Mouse (Mus musculus) heart, embryonic 13.5 days (tissue): Measurements from ENCODE around the gene Rps6ka4. TPM values are rescaled to one million over a fixed set of nuclear protein-coding genes. Genes with fewer than 3 reads are reported as not detected.
A peak's percentile ranks its signal among the peaks of the same experiment; 100 is the strongest.

Experiments used
- ATAC-seq: fragments of 200-750 bp; cut with Nextera tagmentation; 2 replicates; pipeline ENCODE4 v1.8.0; 2017; ENCODE audit warnings: moderate TSS enrichment; ENCODE audit not compliant: insufficient number of reproducible peaks, low FRiP score, low TSS enrichment; ENCODE audit errors: extremely low read depth
- H3K27ac ChIP-seq: fragments of 300-500 bp; sonication (generic); replicated peaks from 2 replicates; pipeline ENCODE4 v1.5.1; 2015; ENCODE audit warnings: moderate library complexity, mild to moderate bottlenecking, inconsistent platforms
- H3K27me3 ChIP-seq: fragments of 300-500 bp; sonication (generic); replicated peaks from 2 replicates; pipeline ENCODE4 v1.6.1; 2015; ENCODE audit warnings: mild to moderate bottlenecking, inconsistent platforms
- H3K36me3 ChIP-seq: fragments of 300-500 bp; sonication (generic); 2 replicates; pipeline ENCODE4 v1.6.1; 2015; ENCODE audit warnings: mild to moderate bottlenecking, inconsistent platforms
- H3K4me1 ChIP-seq: fragments of 300-500 bp; sonication (generic); 2 replicates; pipeline ENCODE4 v1.6.1; 2015; ENCODE audit warnings: inconsistent platforms
- H3K4me2 ChIP-seq: fragments of 300-500 bp; sonication (generic); 2 replicates; pipeline ENCODE4 v1.6.1; 2015; ENCODE audit warnings: inconsistent platforms, mild to moderate bottlenecking, moderate library complexity
- H3K4me3 ChIP-seq: fragments of 300-500 bp; sonication (generic); 2 replicates; pipeline ENCODE4 v1.5.1; 2015; ENCODE audit warnings: moderate library complexity, mild to moderate bottlenecking, inconsistent platforms
- H3K9ac ChIP-seq: fragments of 300-500 bp; sonication (generic); 2 replicates; pipeline ENCODE4 v1.6.1; 2015; ENCODE audit warnings: inconsistent platforms, mild to moderate bottlenecking, moderate library complexity
- H3K9me3 ChIP-seq: fragments of 300-500 bp; sonication (generic); 2 replicates; pipeline ENCODE4 v1.6.1; 2016; ENCODE audit warnings: inconsistent platforms
- WGBS: fragments of 180-500 bp; shearing (Covaris S2); methylation state at CpG from one replicate; pipeline ENCODE4 v1.1.7; 2015; ENCODE audit warnings: mixed read lengths; 5-methylcytosine and 5-hydroxymethylcytosine counted together
- polyA plus RNA-seq: library from polyadenylated mRNA; unstranded; fragments of >200 nt; fragmentation: Nextera tagmentation; extraction: Ambion mirVana; gene quantifications from 2 replicates; pipeline ENCODE4 v1.2.1, GENCODE M21; 2015

Rps6ka4 gene
- polyA plus RNA-seq, 1 experiment from 2014 or later, result 15.4 TPM

- H3K36me3 ChIP-seq, result no peaks in the 10 kb centered on the region
- H3K4me2 ChIP-seq, result no peak overlapping the region
- H3K27me3 ChIP-seq, result peaks cover 95% of the 10 kb centered on the region
- no peak for ATAC-seq
- peaks cover 7% of the 10 kb centered on the region for H3K4me1 ChIP-seq
- no peak overlapping the region for H3K9ac ChIP-seq
- no peak overlapping the region for H3K27ac ChIP-seq
- no peaks in the 10 kb centered on the region for H3K9me3 ChIP-seq
- no peak overlapping the region for H3K4me3 ChIP-seq
- WGBS, result 59% methylated on average over 23 of the region's 23 CpGs
Measured at GRCm38 (mm10) chr19:6849506-6850068, 9.2 kb upstream of the Rps6ka4 start.

DNA sequence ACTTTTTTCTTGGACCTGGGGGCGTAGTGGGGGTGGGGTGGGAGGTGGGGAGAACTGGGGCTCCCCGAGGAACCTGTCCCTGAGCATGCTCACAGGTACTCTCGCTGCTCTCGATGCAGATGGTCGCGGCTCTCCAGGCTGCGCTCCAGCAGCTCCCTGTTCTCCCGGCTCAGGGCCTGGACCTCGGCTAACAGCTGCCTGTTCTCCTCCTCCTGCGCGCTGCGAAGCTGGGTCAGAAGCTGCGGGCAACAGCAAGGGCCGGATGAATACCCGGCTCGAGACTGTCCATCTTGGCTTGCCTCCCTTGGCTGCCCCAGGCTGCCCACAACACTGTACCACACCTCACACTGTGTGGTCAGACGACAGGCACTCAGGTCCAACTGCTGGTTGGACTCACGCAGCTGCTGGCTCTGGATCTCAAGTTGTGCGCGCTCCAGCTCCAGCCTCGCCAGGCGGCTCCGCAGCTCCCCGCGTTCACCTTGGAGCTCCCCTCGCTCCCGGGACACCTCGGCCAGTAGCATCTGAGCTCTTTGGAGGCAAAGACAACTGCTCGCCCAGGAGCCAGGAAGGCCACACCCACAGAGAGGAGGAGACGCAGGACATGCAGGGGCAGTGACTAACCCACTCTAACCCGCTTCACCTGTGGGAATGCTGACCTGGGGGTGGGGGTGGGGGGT, 7.5 kb upstream of the Rps6ka4 start:
- Histone ChIP-seq H3K9me3 (no peaks in the 10 kb centered on the region), H3K27ac (no peak overlapping the region), H3K4me1 (peaks cover 7% of the 10 kb centered on the region), H3K4me2 (peak overlapping the region; percentile 62), H3K27me3 (peaks cover 96% of the 10 kb centered on the region), H3K4me3 (peak overlapping the region; percentile 32), H3K36me3 (no peaks in the 10 kb centered on the region), H3K9ac (0 out of 2 replicates have a peak overlapping the region, but pooled peaks have one; percentile 12)
- WGBS, result 10% methylated on average over 31 of the region's 31 CpGs
- no peak for ATAC-seq

DNA sequence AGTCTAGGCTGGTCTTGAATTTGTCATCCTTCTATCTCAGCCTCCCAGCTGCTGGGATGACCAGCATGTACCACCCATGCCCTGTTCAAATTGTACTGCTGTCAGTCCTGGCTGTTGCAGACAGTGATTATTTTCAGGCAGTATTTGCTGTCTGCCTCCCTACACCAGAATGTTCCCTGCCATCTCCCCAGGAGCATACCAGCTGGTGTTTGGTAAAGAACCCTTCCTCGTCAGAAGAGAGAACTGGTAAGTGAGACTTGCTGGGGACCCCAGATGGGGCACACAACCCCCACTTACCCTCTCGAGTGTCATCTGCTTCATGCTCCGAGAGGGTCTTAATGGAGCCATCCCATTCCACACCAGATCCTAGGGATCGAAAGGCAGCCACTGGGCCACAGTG, 5.6 kb upstream of the Rps6ka4 start:
- no peak overlapping the region for H3K9ac ChIP-seq
- peaks cover 12% of the 10 kb centered on the region for H3K4me1 ChIP-seq
- H3K4me3 ChIP-seq, result no peak overlapping the region
- no peaks in the 10 kb centered on the region for H3K36me3 ChIP-seq
- H3K27ac ChIP-seq, result no peak overlapping the region
- 74% methylated on average over 4 of the region's 4 CpGs for WGBS
- no peak for ATAC-seq
- peaks cover 99% of the 10 kb centered on the region for H3K27me3 ChIP-seq
- no peaks in the 10 kb centered on the region for H3K9me3 ChIP-seq
- no peak overlapping the region for H3K4me2 ChIP-seq

- 35% methylated on average over 1 of the region's 1 CpGs for WGBS
- Histone ChIP-seq H3K27me3 (peaks cover 91% of the 10 kb centered on the region), H3K4me3 (no peak overlapping the region), H3K36me3 (peaks cover 18% of the 10 kb centered on the region), H3K4me1 (peaks cover 17% of the 10 kb centered on the region), H3K4me2 (no peak overlapping the region), H3K9me3 (no peaks in the 10 kb centered on the region), H3K9ac (no peak overlapping the region), H3K27ac (no peak overlapping the region)
- no peak for ATAC-seq
Measured at GRCm38 (mm10) chr19:6842353-6842752, 1.9 kb upstream of the Rps6ka4 start.

- Histone ChIP-seq H3K9ac (peak overlapping the region; percentile 87; the same call in 1 of the 2 replicates), H3K9me3 (no peaks in the 10 kb centered on the region), H3K27ac (no peak overlapping the region), H3K4me3 (no peak overlapping the region), H3K4me1 (peaks cover 17% of the 10 kb centered on the region), H3K27me3 (peaks cover 82% of the 10 kb centered on the region), H3K36me3 (peaks cover 29% of the 10 kb centered on the region), H3K4me2 (peak overlapping the region; percentile 98)
- no peak for ATAC-seq
- 17% methylated on average over 3 of the region's 3 CpGs for WGBS
Measured at GRCm38 (mm10) chr19:6841292-6841597, 809 bp upstream of the Rps6ka4 start.

- Histone ChIP-seq H3K4me1 (peaks cover 17% of the 10 kb centered on the region), H3K27ac (0 out of 2 replicates have a peak overlapping the region, but pooled peaks have one; percentile 2), H3K9ac (peak overlapping the region; percentile 87), H3K4me3 (peak overlapping the region; percentile 85), H3K36me3 (peaks cover 41% of the 10 kb centered on the region), H3K9me3 (no peaks in the 10 kb centered on the region), H3K27me3 (peaks cover 68% of the 10 kb centered on the region), H3K4me2 (peak overlapping the region; percentile 98)
- whole genome bisulfite sequencing, result 2% methylated on average over 46 of the region's 46 CpGs
- no peak for ATAC-seq
Measured at GRCm38 (mm10) chr19:6839615-6840474, 591 bp downstream of the Rps6ka4 start.

GRCm38 (mm10) chr19:6832363-6832762, 8.1 kb downstream of the Rps6ka4 start:
- H3K9me3 ChIP-seq, result no peaks in the 10 kb centered on the region
- WGBS, result 76% methylated on average over 8 of the region's 8 CpGs
- H3K4me2 ChIP-seq, result no peak overlapping the region
- ATAC-seq, result no peak
- H3K27ac ChIP-seq, result no peak overlapping the region
- H3K36me3 ChIP-seq, result peaks cover 86% of the 10 kb centered on the region
- H3K4me1 ChIP-seq, result peaks cover 18% of the 10 kb centered on the region
- no peak overlapping the region for H3K9ac ChIP-seq
- H3K27me3 ChIP-seq, result peaks cover 63% of the 10 kb centered on the region
- H3K4me3 ChIP-seq, result no peak overlapping the region

DNA sequence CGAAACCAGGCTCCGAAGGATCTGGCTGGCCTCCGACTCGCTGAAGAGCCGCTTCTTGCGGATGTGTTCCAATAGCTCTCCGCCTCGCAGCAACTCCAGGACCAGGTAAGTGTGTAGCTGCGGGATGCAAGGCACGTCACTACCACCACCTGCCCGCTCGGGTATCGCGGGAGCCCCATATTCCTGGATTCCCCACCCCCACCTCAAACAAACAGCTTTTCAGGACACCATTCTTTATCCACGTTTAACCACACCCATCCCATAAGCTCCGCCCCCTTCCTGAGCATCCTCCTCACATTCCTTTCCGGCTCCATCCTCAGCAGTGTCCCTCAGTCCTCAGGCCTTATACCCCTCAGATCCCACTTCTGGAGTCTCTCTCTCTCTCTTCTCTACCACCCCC, 9.1 kb downstream of the Rps6ka4 start:
- 26% methylated on average over 17 of the region's 17 CpGs for WGBS
- H3K4me3 ChIP-seq, result peak overlapping the region; percentile 25

GRCm38 (mm10) chr19:6830556-6831316, 9.7 kb downstream of the Rps6ka4 start:
- Histone ChIP-seq H3K27ac (no peak overlapping the region), H3K4me2 (peak overlapping the region; percentile 62), H3K9ac (0 out of 2 replicates have a peak overlapping the region, but pooled peaks have one; percentile 1), H3K9me3 (no peaks in the 10 kb centered on the region), H3K27me3 (peaks cover 70% of the 10 kb centered on the region), H3K4me1 (peaks cover 18% of the 10 kb centered on the region), H3K4me3 (peak overlapping the region; percentile 25), H3K36me3 (peaks cover 73% of the 10 kb centered on the region)
- ATAC-seq, result no peak
- 19% methylated on average over 38 of the region's 38 CpGs for WGBS

More for the DNA sequence above, 9.1 kb downstream of the Rps6ka4 start:
- Histone ChIP-seq H3K27ac (no peak overlapping the region), H3K9ac (no peak overlapping the region), H3K4me2 (peak overlapping the region; percentile 62), H3K4me1 (peaks cover 18% of the 10 kb centered on the region), H3K27me3 (peaks cover 69% of the 10 kb centered on the region), H3K36me3 (peaks cover 77% of the 10 kb centered on the region), H3K9me3 (no peaks in the 10 kb centered on the region)
- ATAC-seq, result no peak

DNA sequence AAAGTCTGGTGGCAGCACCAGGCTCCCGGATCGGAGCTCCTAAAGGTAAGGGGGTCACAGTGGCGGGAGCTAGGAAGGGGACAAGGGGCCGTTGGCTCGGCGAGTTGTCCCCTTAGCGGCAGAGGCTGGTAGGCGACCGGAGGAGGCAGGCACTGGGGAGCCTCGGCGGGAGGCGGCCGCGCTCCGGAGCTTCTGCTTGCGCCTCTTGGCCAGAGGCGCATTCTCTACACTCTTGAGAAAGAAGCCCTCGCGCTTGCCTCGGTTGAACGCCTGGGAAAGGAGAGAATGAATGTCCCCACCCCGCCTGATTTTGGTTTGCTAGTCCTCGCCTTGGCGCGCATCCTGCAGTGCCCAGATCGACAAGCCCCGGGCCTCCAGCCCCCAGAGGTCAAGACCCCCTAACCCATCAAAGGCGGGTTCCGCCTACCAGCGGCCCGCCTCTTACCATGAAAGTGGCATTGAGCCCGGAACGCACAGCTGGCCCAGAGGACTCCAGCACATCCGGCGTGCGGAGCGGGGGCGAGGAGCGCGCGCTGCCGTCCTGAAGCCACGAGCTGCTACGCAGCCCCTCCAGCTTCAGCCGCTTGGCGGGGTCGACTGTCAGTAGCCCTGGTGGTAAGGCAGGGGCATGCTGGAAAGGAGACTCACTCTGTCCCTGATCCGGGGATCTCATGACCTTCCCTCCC, 10.4 kb downstream of the Rps6ka4 start:
- ATAC-seq, result no peak
- Histone ChIP-seq H3K27me3 (peaks cover 73% of the 10 kb centered on the region), H3K4me3 (peak overlapping the region; percentile 25), H3K9ac (0 out of 2 replicates have a peak overlapping the region, but pooled peaks have one; percentile 1), H3K27ac (no peak overlapping the region), H3K36me3 (peaks cover 66% of the 10 kb centered on the region), H3K4me1 (peaks cover 18% of the 10 kb centered on the region), H3K4me2 (peak overlapping the region; percentile 62), H3K9me3 (no peaks in the 10 kb centered on the region)
- WGBS, result 10% methylated on average over 48 of the region's 48 CpGs
